Mouse (Mus musculus): ENCODE measurements at regions not wholly inside any gene's neighbourhood (a gene's known extent, or its start where the extent isn't known, plus 50 kb on each side); places are given as distances from the start of the nearest gene placed in this dataset.

DNA sequence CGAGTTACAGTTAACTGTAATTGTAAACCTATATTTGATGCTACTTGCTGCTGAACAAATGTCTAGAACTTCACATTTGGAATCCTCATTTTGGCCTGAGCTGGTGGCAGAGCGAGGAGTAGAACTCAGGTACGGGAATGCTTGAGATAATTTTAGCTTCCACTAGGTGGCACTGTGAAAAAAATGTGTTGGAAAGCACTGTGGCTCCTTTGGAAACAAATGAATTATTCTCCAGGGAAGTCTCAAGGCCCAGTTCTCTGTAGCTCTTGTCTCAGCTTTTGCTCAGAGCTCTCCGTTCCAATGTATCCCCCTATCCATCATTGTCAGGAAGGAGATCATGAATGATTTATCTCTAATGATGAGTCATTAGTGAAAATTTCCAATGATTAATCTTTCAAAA, 114.7 kb upstream of the Kcna4 start:
- 38% methylated on average over 4 of the region's 4 CpGs for WGBS
- Histone ChIP-seq H3K4me1 (ENCODE audit: control insufficient read depth, insufficient read depth, low read length) (no peaks in the 10 kb centered on the region), H3K36me3 (ENCODE audit: control insufficient read depth, insufficient read depth, low read length) (no peaks in the 10 kb centered on the region), H3K9me3 (replicated peaks; ENCODE audit: control insufficient read depth, low read length) (no peaks in the 10 kb centered on the region), H3K4me2 (ENCODE audit: low read depth, low read length) (no peak overlapping the region), H3K4me3 (replicated peaks; ENCODE audit: low read length) (no peak overlapping the region), H3K9ac (ENCODE audit: low read length) (no peak overlapping the region), H3K27ac (ENCODE audit: low read length) (no peak overlapping the region), H3K27me3 (ENCODE audit: control insufficient read depth, insufficient read depth, low read length) (no peaks in the 10 kb centered on the region)
- no peak for ATAC-seq (ENCODE audit: insufficient read depth, low FRiP score)

DNA sequence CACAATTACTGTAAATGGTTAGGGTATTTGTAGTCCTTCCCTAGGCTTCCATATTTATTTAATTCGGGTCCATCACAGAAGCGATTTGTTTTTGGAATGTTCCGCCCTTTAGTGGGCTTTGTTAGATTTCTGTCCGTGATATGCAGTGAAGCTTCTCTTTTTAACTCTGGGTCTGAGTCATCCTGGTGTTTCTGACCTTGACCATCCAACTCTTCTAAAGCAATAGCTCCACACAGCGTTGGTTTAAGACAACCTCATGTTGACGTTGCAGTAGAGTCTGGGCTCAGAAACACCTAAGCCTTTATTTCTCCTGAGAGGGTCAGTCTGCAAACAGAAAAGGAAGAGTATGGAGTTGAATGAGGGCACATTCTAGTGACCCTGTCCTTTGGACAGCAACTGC, 107.4 kb upstream of the Kcna4 start:
- H3K27me3 ChIP-seq (ENCODE audit: control insufficient read depth, insufficient read depth, low read length), result no peaks in the 10 kb centered on the region

DNA sequence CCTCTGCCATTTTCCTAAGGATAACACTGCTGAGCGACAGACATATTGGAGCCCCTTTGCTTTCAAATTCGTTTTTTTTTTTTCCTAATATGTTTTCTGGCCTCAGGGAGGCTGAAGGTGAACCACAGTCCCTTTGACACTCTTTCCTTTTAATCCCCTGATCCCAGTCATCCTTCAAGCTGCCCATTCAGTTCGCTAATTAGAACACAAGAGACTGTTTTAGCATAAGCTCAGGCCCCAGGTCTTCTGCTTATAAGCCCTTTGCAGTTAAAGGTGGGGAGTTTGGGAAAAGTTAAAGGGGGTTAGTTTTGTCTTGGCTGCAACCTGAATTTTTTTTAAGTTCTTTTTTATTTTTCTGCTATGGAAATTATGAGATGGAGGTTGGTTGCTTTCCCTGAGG, 105.6 kb upstream of the Kcna4 start:
- Histone ChIP-seq H3K4me2 (ENCODE audit: low read depth, low read length) (no peak overlapping the region), H3K4me3 (replicated peaks; ENCODE audit: low read length) (no peak overlapping the region), H3K27ac (ENCODE audit: low read length) (no peak overlapping the region), H3K36me3 (ENCODE audit: control insufficient read depth, insufficient read depth, low read length) (no peaks in the 10 kb centered on the region), H3K9me3 (replicated peaks; ENCODE audit: control insufficient read depth, low read length) (no peaks in the 10 kb centered on the region), H3K9ac (ENCODE audit: low read length) (no peak overlapping the region), H3K4me1 (ENCODE audit: control insufficient read depth, insufficient read depth, low read length) (no peaks in the 10 kb centered on the region), H3K27me3 (ENCODE audit: control insufficient read depth, insufficient read depth, low read length) (no peaks in the 10 kb centered on the region)
- ATAC-seq (ENCODE audit: insufficient read depth, low FRiP score), result no peak
- WGBS, result 53% methylated on average over 3 of the region's 3 CpGs

More for the DNA sequence above, 107.4 kb upstream of the Kcna4 start:
- no peak overlapping the region for H3K9ac ChIP-seq (ENCODE audit: low read length)
- H3K4me3 ChIP-seq (replicated peaks; ENCODE audit: low read length), result no peak overlapping the region
- no peak overlapping the region for H3K4me2 ChIP-seq (ENCODE audit: low read depth, low read length)
- H3K36me3 ChIP-seq (ENCODE audit: control insufficient read depth, insufficient read depth, low read length), result no peaks in the 10 kb centered on the region
- WGBS, result 89% methylated on average over 6 of the region's 6 CpGs
- H3K27ac ChIP-seq (ENCODE audit: low read length), result no peak overlapping the region
- no peaks in the 10 kb centered on the region for H3K9me3 ChIP-seq (replicated peaks; ENCODE audit: control insufficient read depth, low read length)
- H3K4me1 ChIP-seq (ENCODE audit: control insufficient read depth, insufficient read depth, low read length), result no peaks in the 10 kb centered on the region
- no peak for ATAC-seq (ENCODE audit: insufficient read depth, low FRiP score)

DNA sequence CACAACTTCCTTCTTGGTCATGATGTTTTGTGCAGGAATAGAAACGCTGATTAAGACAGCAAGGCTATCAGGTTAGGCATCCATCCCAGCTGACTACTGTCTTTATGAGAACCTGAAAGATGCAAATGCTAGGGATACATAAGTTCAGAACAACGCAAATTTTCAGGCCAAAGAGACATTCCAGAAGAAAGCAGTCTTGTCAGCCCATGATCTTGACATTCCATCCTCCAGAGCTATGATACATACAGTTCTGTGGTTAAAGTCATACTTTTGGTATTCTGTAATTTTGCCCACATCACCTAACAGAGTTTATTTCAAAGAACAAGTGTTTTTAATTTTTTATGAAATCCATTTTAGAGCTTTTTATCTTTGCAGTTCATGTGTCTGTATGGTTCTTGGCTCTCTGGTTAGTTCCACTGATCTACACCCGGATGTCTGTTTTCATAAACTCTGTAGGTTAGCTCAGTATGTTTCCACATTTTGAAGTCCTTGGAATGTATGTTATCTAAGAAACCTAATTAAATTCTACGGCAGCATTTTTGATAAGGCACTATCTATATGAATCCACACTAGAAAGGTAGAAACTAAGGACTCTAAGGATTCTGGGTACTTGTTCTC, 88.5 kb upstream of the Kcna4 start:
- no peak overlapping the region for H3K27ac ChIP-seq (ENCODE audit: low read length)
- no peaks in the 10 kb centered on the region for H3K9me3 ChIP-seq (replicated peaks; ENCODE audit: control insufficient read depth, low read length)
- no peaks in the 10 kb centered on the region for H3K36me3 ChIP-seq (ENCODE audit: control insufficient read depth, insufficient read depth, low read length)
- no peak overlapping the region for H3K9ac ChIP-seq (ENCODE audit: low read length)
- no peak overlapping the region for H3K4me2 ChIP-seq (ENCODE audit: low read depth, low read length)
- H3K27me3 ChIP-seq (ENCODE audit: control insufficient read depth, insufficient read depth, low read length), result no peaks in the 10 kb centered on the region
- no peaks in the 10 kb centered on the region for H3K4me1 ChIP-seq (ENCODE audit: control insufficient read depth, insufficient read depth, low read length)
- 77% methylated on average over 4 of the region's 4 CpGs for WGBS
- ATAC-seq (ENCODE audit: insufficient read depth, low FRiP score), result no peak
- no peak overlapping the region for H3K4me3 ChIP-seq (replicated peaks; ENCODE audit: low read length)

DNA sequence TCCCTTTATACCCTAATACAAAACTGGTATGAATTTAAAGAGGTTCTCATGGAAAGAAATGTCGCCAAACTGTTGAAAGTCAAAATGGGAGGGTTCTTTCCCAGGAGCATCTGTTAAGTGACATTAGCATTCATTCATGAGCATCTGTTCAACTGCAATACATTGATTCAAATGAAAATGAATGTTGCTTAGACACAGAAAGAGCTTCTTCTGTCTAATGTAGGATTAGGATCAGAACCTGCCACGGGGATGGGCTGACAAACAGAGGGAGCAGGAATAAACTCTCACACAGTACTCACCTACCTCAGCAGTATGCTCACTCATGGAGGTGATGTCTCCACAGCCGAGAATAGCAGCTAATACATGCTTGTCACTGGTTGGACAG, 88.0 kb upstream of the Kcna4 start:
- Histone ChIP-seq H3K36me3 (ENCODE audit: control insufficient read depth, insufficient read depth, low read length) (no peaks in the 10 kb centered on the region), H3K27me3 (ENCODE audit: control insufficient read depth, insufficient read depth, low read length) (no peaks in the 10 kb centered on the region), H3K9me3 (replicated peaks; ENCODE audit: control insufficient read depth, low read length) (no peaks in the 10 kb centered on the region), H3K27ac (ENCODE audit: low read length) (no peak overlapping the region), H3K4me1 (ENCODE audit: control insufficient read depth, insufficient read depth, low read length) (no peaks in the 10 kb centered on the region), H3K4me2 (ENCODE audit: low read depth, low read length) (no peak overlapping the region), H3K4me3 (replicated peaks; ENCODE audit: low read length) (no peak overlapping the region), H3K9ac (ENCODE audit: low read length) (no peak overlapping the region)
- WGBS, result 64% methylated on average over 3 of the region's 3 CpGs
- no peak for ATAC-seq (ENCODE audit: insufficient read depth, low FRiP score)

DNA sequence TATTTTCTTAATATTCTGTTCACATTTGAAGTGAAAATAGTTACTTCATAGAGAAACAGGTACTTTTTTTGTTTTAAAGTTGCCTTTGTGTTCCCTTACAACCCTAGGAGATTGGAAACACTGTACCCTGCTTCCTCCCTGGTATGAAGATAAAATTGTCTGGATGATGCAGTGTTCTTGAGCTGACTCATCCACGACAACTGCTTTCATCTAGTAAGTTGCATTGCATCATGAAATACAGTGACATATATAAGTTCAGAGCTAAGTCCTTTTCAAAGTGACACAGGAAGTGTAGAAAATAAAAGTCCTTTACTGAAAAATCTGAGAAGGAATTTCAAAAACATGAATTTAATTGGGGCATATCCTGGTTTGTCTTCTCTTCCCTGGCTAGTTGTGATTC, 68.9 kb upstream of the Kcna4 start:
- Histone ChIP-seq H3K4me1 (ENCODE audit: control insufficient read depth, insufficient read depth, low read length) (no peaks in the 10 kb centered on the region), H3K36me3 (ENCODE audit: control insufficient read depth, insufficient read depth, low read length) (no peaks in the 10 kb centered on the region), H3K27ac (ENCODE audit: low read length) (no peak overlapping the region), H3K4me3 (replicated peaks; ENCODE audit: low read length) (no peak overlapping the region), H3K9me3 (replicated peaks; ENCODE audit: control insufficient read depth, low read length) (no peaks in the 10 kb centered on the region), H3K4me2 (ENCODE audit: low read depth, low read length) (no peak overlapping the region), H3K27me3 (ENCODE audit: control insufficient read depth, insufficient read depth, low read length) (no peaks in the 10 kb centered on the region), H3K9ac (ENCODE audit: low read length) (no peak overlapping the region)
- no peak for ATAC-seq (ENCODE audit: insufficient read depth, low FRiP score)
- WGBS, result 64% methylated on average over 1 of the region's 1 CpGs

DNA sequence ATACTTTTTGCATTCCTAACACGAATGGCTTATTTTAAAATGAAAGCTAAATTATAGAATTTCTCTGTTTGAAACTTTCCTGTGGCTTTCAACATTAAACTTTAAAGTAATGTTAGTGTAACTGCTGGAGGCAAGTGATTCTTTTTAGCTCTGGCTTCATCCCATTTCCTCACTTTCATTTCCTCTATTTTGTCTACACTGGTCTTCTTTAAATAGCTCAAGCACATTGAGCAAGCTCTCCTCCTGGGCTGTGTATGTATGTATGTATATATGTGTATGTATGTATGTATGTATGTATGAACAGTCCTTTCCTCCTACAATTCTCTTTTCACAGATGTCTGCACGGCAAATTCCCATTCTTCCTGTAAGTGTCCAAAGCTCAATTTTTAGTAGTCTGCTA, 65.8 kb upstream of the Kcna4 start:
- no peaks in the 10 kb centered on the region for H3K27me3 ChIP-seq (ENCODE audit: control insufficient read depth, insufficient read depth, low read length)
- no peak overlapping the region for H3K27ac ChIP-seq (ENCODE audit: low read length)
- no peak overlapping the region for H3K4me2 ChIP-seq (ENCODE audit: low read depth, low read length)
- no peaks in the 10 kb centered on the region for H3K36me3 ChIP-seq (ENCODE audit: control insufficient read depth, insufficient read depth, low read length)
- no peak for ATAC-seq (ENCODE audit: insufficient read depth, low FRiP score)
- WGBS, result 67% methylated on average over 2 of the region's 2 CpGs
- no peaks in the 10 kb centered on the region for H3K4me1 ChIP-seq (ENCODE audit: control insufficient read depth, insufficient read depth, low read length)
- no peak overlapping the region for H3K4me3 ChIP-seq (replicated peaks; ENCODE audit: low read length)
- no peaks in the 10 kb centered on the region for H3K9me3 ChIP-seq (replicated peaks; ENCODE audit: control insufficient read depth, low read length)
- no peak overlapping the region for H3K9ac ChIP-seq (ENCODE audit: low read length)

DNA sequence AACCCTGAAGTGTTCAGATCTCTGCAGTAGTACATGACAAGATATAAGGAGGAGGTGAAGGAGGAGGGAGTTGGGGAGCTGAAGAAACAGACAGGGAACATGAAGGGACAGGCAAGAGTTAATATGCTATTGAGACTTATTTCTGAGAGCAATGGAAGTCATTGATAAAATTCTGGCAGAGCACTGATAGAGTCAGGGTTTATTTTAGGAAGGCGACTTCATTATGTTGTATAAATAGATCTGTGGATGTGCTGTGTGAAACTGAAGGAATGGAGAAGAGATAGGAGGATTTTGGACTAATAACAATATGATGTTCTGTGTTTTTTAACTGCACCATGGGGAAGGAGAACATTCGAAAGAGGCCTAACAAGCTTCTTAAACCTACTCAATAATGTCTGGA, 63.0 kb upstream of the Kcna4 start:
- Histone ChIP-seq H3K9ac (ENCODE audit: low read length) (no peak overlapping the region), H3K9me3 (replicated peaks; ENCODE audit: control insufficient read depth, low read length) (no peaks in the 10 kb centered on the region), H3K4me3 (replicated peaks; ENCODE audit: low read length) (no peak overlapping the region), H3K27ac (ENCODE audit: low read length) (no peak overlapping the region), H3K36me3 (ENCODE audit: control insufficient read depth, insufficient read depth, low read length) (no peaks in the 10 kb centered on the region), H3K4me2 (ENCODE audit: low read depth, low read length) (no peak overlapping the region), H3K4me1 (ENCODE audit: control insufficient read depth, insufficient read depth, low read length) (no peaks in the 10 kb centered on the region), H3K27me3 (ENCODE audit: control insufficient read depth, insufficient read depth, low read length) (no peaks in the 10 kb centered on the region)
- 58% methylated on average over 2 of the region's 2 CpGs for WGBS
- ATAC-seq (ENCODE audit: insufficient read depth, low FRiP score), result no peak

DNA sequence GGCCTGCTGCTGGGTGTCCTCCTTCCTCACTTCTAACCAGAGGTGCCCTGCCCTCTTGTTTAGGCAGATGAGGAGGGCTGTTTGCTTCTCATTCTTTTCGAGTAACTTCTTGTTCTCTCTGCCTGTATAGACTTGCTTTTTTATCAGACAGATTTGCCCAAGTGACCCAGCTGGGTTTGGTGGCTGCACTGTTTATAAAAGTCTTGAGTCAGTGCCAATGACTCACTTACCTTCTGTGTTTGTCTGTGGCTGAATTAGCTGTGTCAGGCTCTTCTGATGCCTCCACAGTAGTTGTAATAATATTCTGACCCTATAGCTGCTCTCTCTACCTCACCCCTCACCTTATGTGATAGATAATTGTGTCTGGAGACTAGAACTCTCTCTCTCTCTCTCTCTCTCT, 62.2 kb upstream of the Kcna4 start:
- ATAC-seq (ENCODE audit: insufficient read depth, low FRiP score), result no peak
- Histone ChIP-seq H3K36me3 (ENCODE audit: control insufficient read depth, insufficient read depth, low read length) (no peaks in the 10 kb centered on the region), H3K4me3 (replicated peaks; ENCODE audit: low read length) (no peak overlapping the region), H3K4me1 (ENCODE audit: control insufficient read depth, insufficient read depth, low read length) (no peaks in the 10 kb centered on the region), H3K27me3 (ENCODE audit: control insufficient read depth, insufficient read depth, low read length) (no peaks in the 10 kb centered on the region), H3K9me3 (replicated peaks; ENCODE audit: control insufficient read depth, low read length) (no peaks in the 10 kb centered on the region), H3K27ac (ENCODE audit: low read length) (no peak overlapping the region), H3K4me2 (ENCODE audit: low read depth, low read length) (no peak overlapping the region), H3K9ac (ENCODE audit: low read length) (no peak overlapping the region)
- 40% methylated on average over 1 of the region's 1 CpGs for WGBS

DNA sequence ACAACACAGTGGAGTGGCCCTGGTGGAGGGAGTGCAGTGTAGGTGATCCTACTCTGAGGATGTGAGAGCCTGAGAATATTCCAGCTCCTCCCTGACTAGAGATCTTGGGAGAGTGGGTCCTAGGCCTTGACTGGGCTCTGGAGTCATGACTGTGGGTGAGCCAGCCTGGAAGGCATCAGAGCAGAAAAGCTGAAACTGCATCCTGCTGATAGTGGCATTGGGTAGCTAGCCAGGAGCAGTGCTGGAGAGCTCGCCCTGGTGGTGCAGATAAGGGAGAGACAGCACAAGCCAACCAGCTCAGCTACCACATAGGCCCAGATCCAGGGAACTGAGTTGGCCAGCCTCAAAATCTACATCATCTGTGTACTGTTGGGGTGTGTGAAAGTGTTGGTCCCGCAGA, 58.8 kb upstream of the Kcna4 start:
- H3K36me3 ChIP-seq (ENCODE audit: control insufficient read depth, insufficient read depth, low read length), result no peaks in the 10 kb centered on the region
- H3K4me3 ChIP-seq (replicated peaks; ENCODE audit: low read length), result no peak overlapping the region
- H3K27ac ChIP-seq (ENCODE audit: low read length), result no peak overlapping the region
- no peak for ATAC-seq (ENCODE audit: insufficient read depth, low FRiP score)
- no peaks in the 10 kb centered on the region for H3K27me3 ChIP-seq (ENCODE audit: control insufficient read depth, insufficient read depth, low read length)
- H3K9ac ChIP-seq (ENCODE audit: low read length), result no peak overlapping the region
- H3K4me1 ChIP-seq (ENCODE audit: control insufficient read depth, insufficient read depth, low read length), result no peaks in the 10 kb centered on the region
- no peak overlapping the region for H3K4me2 ChIP-seq (ENCODE audit: low read depth, low read length)
- H3K9me3 ChIP-seq (replicated peaks; ENCODE audit: control insufficient read depth, low read length), result no peaks in the 10 kb centered on the region
- 64% methylated on average over 2 of the region's 2 CpGs for WGBS
